Comparison of ENCODE assay signal across 9 mouse cellular contexts in the genomic region with DNA sequence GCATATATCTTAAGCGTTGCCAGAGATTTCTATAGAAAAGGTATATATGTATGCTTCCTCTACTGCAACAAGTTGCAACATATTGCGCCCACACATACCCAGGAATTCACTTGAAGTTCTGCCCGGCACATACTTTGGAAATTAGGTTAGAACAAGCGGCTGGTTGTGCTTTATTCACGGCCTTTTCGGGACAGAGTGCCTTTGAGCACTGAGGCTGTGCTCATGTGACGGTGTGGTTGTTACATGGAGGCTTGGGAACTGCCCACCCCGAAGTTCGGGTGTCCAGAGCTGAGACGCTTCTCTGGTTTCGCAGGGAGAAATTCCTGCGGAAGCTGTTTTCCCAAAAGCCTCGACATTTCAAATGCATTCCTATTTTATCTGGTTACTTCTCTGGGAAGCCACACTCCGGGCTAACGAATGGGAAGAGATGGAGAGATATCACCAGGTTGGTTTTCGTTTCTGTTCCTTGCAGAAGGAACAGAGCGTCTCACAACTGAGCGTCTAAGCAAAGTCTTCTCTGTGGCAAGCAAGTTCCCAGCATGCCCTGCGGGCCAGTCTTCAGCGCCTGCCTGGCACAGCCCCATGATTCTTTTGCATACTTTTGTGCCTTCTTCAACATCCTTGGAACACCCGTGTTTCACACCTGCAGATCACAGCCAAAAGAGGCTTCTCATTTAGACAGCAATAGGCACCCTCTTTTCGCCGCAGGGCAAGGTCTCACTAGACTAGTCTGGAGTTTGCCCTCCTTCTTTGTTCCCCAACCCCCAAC. TPM values are rescaled to one million over a fixed set of nuclear protein-coding genes. Genes with fewer than 3 reads are reported as not detected.
A peak's percentile ranks its signal among the peaks of the same experiment; 100 is the strongest.
DNase-seq lines count a peak whose midpoint lies in the region; ATAC-seq lines count a peak whose summit lies in the region.
"Had no signal": no experiment of that assay in that cellular context is flagged by ENCODE, and none has a peak within 500 bp of the region (broad histone marks: within the 10 kb centered on the region; RNA-seq: fewer than 3 reads in every experiment).

No protein-coding gene starts in this region.

- peak overlapping the region; percentile 37 for H3K4me2 ChIP-seq in intestine, embryonic 16.5 days (ENCODE audit: low read depth, low read length)
- peak overlapping the region; percentile 7; the same call in 1 of the 2 replicates for H3K4me2 ChIP-seq in liver, embryonic 15.5 days

- ATAC-seq in intestine, embryonic 16.5 days = no peak
- ATAC-seq in liver, embryonic 15.5 days (ENCODE audit: insufficient read depth) = no peak

- H3K36me3 ChIP-seq in intestine, embryonic 16.5 days (ENCODE audit: control insufficient read depth, insufficient read depth, low read length) = no peaks in the 10 kb centered on the region
- no peaks in the 10 kb centered on the region for H3K36me3 ChIP-seq in liver, embryonic 15.5 days (replicated peaks)

- peak; percentile 35 for DNase-seq in adrenal gland, postnatal 14 days
- no peak for DNase-seq in adrenal gland, postnatal 4 days (ENCODE audit: low spot score in 2 of 2)
- peak; percentile 50 for DNase-seq in Muller cell, postnatal 12 days (ENCODE audit: inconsistent ontology term)
- peak; percentile 85 for DNase-seq in thymus, postnatal 0 days (ENCODE audit: low spot score)
- no peak for DNase-seq in adrenal gland, adult (ENCODE audit: inconsistent age in 2 of 2, low spot score in 1 of 2)
- DNase-seq in spleen, postnatal 4 days (ENCODE audit: low spot score in 2 of 2) = no peak

- H3K9ac ChIP-seq in intestine, embryonic 16.5 days (ENCODE audit: low read depth, low read length) = no peak overlapping the region
- no peak overlapping the region for H3K9ac ChIP-seq in liver, embryonic 15.5 days

- no peaks in the 10 kb centered on the region for H3K27me3 ChIP-seq in intestine, embryonic 16.5 days (replicated peaks; ENCODE audit: control insufficient read depth, insufficient read depth, low read length)
- 0 out of 2 replicates have a peak, but pooled peaks cover 8% of the 10 kb centered on the region for H3K27me3 ChIP-seq in liver, embryonic 15.5 days

- H3K27ac ChIP-seq in intestine, embryonic 16.5 days (ENCODE audit: low read length) = no peak overlapping the region
- no peak overlapping the region for H3K27ac ChIP-seq in liver, embryonic 15.5 days (replicated peaks)

- H3K9me3 ChIP-seq in intestine, embryonic 16.5 days (ENCODE audit: control insufficient read depth, low read length) = peaks cover 5% of the 10 kb centered on the region
- H3K9me3 ChIP-seq in liver, embryonic 15.5 days (replicated peaks) = no peaks in the 10 kb centered on the region; the same call in 1 of the 2 replicates

- no peaks in the 10 kb centered on the region for H3K4me1 ChIP-seq in intestine, embryonic 16.5 days (ENCODE audit: control insufficient read depth, insufficient read depth, low read length)
- no peaks in the 10 kb centered on the region for H3K4me1 ChIP-seq in liver, embryonic 15.5 days (replicated peaks)

- H3K4me3 ChIP-seq in intestine, embryonic 16.5 days (ENCODE audit: low read length) = peak overlapping the region; percentile 21; the same call in 1 of the 2 replicates
- no peak overlapping the region for H3K4me3 ChIP-seq in liver, embryonic 15.5 days (replicated peaks)
- H3K4me3 ChIP-seq: erythroblast, embryonic 14.5 days had no signal

- WGBS in intestine, embryonic 16.5 days = 53% methylated on average over 23 of the region's 23 CpGs
- WGBS in liver, embryonic 15.5 days (ENCODE audit: insufficient replicate concordance) = 55% methylated on average over 23 of the region's 23 CpGs

RNA-seq across cellular contexts. Expression of a gene that starts 48.5 kb away (rescaled TPM):
- total RNA-seq in adrenal gland, postnatal 14 days (2021) = 7.8 and 17.6 TPM in 2 replicates
- total RNA-seq in adrenal gland, postnatal 4 days (2021) = 10 to 100 TPM in 1 of 2 experiments, 1 to 10 TPM in 1; 9.6 to 12.8 TPM
- 11.2 and 11.4 TPM in 2 replicates for polyA plus RNA-seq in intestine, embryonic 16.5 days (2015; fragmentation: Nextera tagmentation; extraction: Ambion mirVana)
- polyA plus RNA-seq in liver, embryonic 15.5 days (2015; fragmentation: Nextera tagmentation; extraction: Ambion mirVana) = 47.2 and 48.4 TPM in 2 replicates
- polyA plus RNA-seq in thymus, postnatal 0 days (2015; fragmentation: Nextera tagmentation; extraction: Ambion mirVana) = 29.7 and 29.8 TPM in 2 replicates
- polyA plus RNA-seq: erythroblast, embryonic 14.5 days had no signal

Comparison
In these comparisons a context has a peak if more than half of its experiments do, and no peak if none do; other contexts are left out.
1. DNase-seq: peak in adrenal gland, postnatal 14 days (single experiment), Muller cell, postnatal 12 days (single experiment) and thymus, postnatal 0 days (single experiment); none in adrenal gland, postnatal 4 days (0 of 2), adrenal gland, adult (0 of 2) and spleen, postnatal 4 days (0 of 2).